Mouse (Mus musculus) hindbrain, embryonic 15.5 days (tissue): ENCODE results near the gene Tenm4. TPM values are rescaled to one million over a fixed set of nuclear protein-coding genes. Genes with fewer than 3 reads are reported as not detected.

ENCODE experiments used
- ATAC-seq: fragments of 200-750 bp; cut with Nextera tagmentation; 2 replicates; pipeline ENCODE4 v1.8.0; 2017; ENCODE audit warnings: low read depth, moderate number of reproducible peaks, moderate TSS enrichment; ENCODE audit not compliant: low FRiP score
- H3K27ac ChIP-seq: fragments of 300-500 bp; sonication (generic); replicated peaks from 2 replicates; pipeline ENCODE4 v1.5.1; 2015; ENCODE audit warnings: mild to moderate bottlenecking, inconsistent platforms
- H3K27me3 ChIP-seq: fragments of 300-500 bp; sonication (generic); 2 replicates; pipeline ENCODE4 v1.6.1; 2015; ENCODE audit warnings: control low read depth, inconsistent platforms
- H3K36me3 ChIP-seq: fragments of 300-500 bp; sonication (generic); 2 replicates; pipeline ENCODE4 v1.6.1; 2015; ENCODE audit warnings: control low read depth, inconsistent platforms
- H3K4me1 ChIP-seq: fragments of 300-500 bp; sonication (generic); replicated peaks from 2 replicates; pipeline ENCODE4 v1.6.1; 2015; ENCODE audit warnings: control low read depth, inconsistent platforms
- H3K4me2 ChIP-seq: fragments of 300-500 bp; sonication (generic); 2 replicates; pipeline ENCODE4 v1.6.1; 2015; ENCODE audit warnings: moderate library complexity, mild to moderate bottlenecking, inconsistent platforms
- H3K4me3 ChIP-seq: fragments of 300-500 bp; sonication (generic); 2 replicates; pipeline ENCODE4 v1.5.1; 2015; ENCODE audit warnings: mild to moderate bottlenecking, inconsistent platforms
- H3K9ac ChIP-seq: fragments of 300-500 bp; sonication (generic); 2 replicates; pipeline ENCODE4 v1.6.1; 2015; ENCODE audit warnings: inconsistent platforms
- H3K9me3 ChIP-seq: fragments of 300-500 bp; sonication (generic); 2 replicates; pipeline ENCODE4 v1.6.1; 2016; ENCODE audit warnings: control low read depth, inconsistent platforms
- whole genome bisulfite sequencing: fragments of 180-500 bp; shearing (Covaris S2); methylation state at CpG from one replicate; pipeline ENCODE4 v1.1.7; 2015; 5-methylcytosine and 5-hydroxymethylcytosine counted together
- polyA plus RNA-seq: library from polyadenylated mRNA; unstranded; fragments of >200 nt; fragmentation: Nextera tagmentation; extraction: Ambion mirVana; gene quantifications from 2 replicates; pipeline ENCODE4 v1.2.1, GENCODE M21; 2015

The Tenm4 gene
- polyA plus RNA-seq, 1 experiment from 2014 or later = 39.0 TPM

DNA sequence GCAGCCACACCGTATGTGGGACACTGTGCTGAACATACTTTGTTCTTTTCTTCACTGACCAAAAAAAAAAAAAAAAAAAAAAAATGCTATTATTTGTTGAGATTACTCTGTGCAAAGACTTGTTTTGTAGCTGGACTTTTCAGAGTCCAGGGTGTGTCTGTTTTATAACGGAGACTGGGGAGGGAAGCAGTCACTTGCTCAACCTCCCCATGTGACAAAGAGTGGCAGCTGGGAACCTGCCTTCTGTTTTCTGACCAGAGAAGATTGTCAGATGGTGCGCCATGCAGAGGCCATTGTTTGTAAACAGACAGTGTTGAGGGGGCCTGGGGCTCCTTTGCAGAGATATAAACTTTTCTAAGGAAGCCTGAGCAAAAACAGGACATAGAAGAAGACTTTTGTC, 17.0 kb upstream of the Tenm4 start:
- no peak overlapping the region for H3K27ac ChIP-seq
- no peak for ATAC-seq
- H3K4me2 ChIP-seq = no peak overlapping the region
- H3K27me3 ChIP-seq = no peaks in the 10 kb centered on the region
- no peaks in the 10 kb centered on the region for H3K9me3 ChIP-seq
- 0 out of 2 replicates have a peak, but pooled peaks cover 14% of the 10 kb centered on the region for H3K4me1 ChIP-seq
- WGBS = 85% methylated on average over 3 of the region's 3 CpGs
- no peaks in the 10 kb centered on the region for H3K36me3 ChIP-seq
- H3K9ac ChIP-seq = no peak overlapping the region
- H3K4me3 ChIP-seq = no peak overlapping the region

DNA sequence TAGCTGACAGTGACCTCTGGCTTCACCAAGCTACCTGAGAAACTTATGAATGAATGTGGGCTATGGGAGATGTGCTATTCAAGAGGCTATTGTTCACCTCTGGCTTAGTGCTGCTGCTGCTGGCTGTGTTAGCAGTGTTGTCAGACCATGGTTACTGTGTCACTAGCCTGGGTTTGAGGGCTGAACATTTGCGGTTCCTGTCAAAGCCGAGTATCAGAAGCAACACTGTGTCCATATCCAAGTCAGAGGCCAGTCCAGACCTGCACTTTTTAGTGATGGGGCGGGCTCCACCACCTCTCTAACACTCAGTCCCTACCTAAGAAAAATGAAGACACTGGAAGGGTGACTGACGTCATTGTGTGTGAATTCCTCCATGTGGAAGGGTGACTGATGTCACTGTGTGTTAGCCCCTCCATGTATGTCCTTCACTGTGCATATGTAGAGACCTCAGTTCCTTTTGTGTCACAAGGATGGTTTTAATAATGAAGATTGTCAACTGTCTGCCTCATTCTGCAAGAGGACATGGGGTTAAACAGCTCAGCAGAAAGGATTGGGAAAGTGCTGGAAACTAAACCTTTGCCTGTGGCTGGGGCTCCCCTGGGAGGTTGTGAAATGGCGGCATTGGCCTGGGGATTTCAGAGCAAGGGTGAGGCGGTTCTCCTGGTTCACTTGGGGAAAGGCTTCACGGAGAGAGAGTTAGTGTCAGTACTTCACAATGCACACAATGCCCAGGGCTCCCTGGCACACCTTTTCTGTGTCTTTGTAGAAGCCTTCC, 14.4 kb upstream of the Tenm4 start:
- no peak for ATAC-seq
- Histone ChIP-seq H3K4me1 (0 out of 2 replicates have a peak, but pooled peaks cover 14% of the 10 kb centered on the region), H3K27me3 (no peaks in the 10 kb centered on the region), H3K27ac (no peak overlapping the region), H3K4me3 (no peak overlapping the region), H3K9me3 (no peaks in the 10 kb centered on the region), H3K9ac (no peak overlapping the region), H3K36me3 (no peaks in the 10 kb centered on the region), H3K4me2 (no peak overlapping the region)
- WGBS = 74% methylated on average over 7 of the region's 7 CpGs

DNA sequence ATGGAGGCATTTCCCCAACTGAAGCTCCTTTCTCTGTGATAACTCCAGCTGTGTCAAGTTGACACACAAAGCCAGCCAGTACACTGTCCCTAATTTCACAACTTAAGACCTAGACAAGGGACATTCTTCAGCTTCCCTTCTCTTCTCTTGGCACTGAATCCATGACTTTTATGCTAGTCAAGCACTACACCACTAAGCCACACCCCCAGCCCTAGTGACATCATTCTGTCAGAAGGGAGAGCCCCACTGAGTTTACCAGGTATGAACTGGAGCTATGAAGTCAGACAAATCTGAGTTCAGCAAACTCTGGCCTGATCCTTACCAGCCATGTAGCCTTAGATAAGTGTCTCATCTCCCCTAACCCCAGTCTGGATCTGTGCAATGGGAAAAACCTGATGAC, 6.9 kb upstream of the Tenm4 start:
- no peak for ATAC-seq
- Histone ChIP-seq H3K4me2 (no peak overlapping the region), H3K9ac (no peak overlapping the region), H3K9me3 (no peaks in the 10 kb centered on the region), H3K36me3 (no peaks in the 10 kb centered on the region), H3K4me3 (no peak overlapping the region), H3K27me3 (no peaks in the 10 kb centered on the region), H3K4me1 (peaks cover 9% of the 10 kb centered on the region), H3K27ac (no peak overlapping the region)

DNA sequence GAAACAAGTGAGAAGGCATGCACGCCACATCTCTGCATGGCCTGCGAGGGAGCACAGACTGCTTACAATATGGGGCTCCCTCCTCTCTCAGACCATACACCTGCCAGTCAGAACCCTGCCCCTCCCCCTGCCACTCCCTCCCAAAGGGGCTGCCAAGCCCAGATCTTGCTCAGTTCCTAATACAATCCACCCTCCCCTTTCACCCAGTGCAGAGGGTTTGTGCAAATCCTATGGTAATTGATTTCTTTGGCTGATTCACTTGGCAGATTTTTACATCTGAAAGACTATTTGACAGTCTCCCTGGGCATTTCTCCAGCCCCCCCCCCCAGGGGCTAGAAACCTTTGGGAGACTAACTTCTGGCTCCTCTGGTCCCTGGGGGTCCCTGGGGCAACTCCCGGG, 2.1 kb upstream of the Tenm4 start:
- Histone ChIP-seq H3K27ac (no peak overlapping the region), H3K9me3 (no peaks in the 10 kb centered on the region), H3K36me3 (no peaks in the 10 kb centered on the region), H3K4me3 (no peak overlapping the region), H3K4me2 (no peak overlapping the region), H3K4me1 (peaks cover 17% of the 10 kb centered on the region), H3K9ac (no peak overlapping the region), H3K27me3 (no peaks in the 10 kb centered on the region)
- peak; percentile 88 for ATAC-seq
- WGBS = 21% methylated on average over 3 of the region's 3 CpGs

DNA sequence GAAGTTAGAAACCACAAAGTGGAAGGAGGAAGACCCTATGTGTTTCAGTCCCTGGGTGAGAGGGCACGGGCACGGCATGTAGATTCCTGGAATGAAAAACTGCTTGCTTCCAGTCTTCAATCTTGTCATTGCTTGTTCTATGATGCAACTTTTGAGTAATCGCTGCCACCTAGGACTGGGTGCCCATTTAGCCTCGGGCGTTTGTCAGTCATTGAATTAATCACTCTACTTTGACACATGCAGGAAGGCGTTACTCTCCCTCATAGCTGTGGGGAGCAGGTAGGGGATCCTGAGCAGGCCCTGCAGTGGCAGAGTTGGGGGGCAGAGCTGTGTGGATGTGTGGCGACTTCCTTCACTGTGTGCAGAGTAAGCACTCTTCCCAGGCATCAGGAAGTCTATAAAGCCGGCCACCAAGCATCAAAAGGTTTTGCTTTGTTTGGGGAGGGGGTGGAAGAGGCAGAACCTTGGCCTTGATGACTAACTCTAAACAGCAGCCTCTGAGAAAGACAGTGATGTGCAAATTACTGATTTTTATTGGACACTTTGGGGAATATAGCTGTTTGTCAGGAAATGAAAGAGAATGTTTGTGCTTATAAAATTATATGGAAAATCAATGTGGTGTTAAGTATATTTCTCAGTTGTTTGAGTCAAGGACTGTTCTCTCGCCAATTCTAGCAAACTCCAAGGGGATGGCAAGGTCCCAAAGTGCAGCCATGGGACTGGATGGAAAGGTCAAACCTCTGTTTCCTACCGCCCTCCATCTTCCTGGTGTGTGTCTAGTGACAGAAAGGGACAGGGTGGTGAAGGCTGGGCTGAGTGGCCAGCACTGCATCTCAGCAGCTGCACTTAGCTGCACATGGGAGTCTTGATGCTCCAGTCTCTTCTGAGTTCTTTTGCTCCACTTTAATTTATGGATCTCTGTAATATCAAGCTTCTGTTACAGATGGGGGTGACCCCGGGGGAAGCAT, 834 bp downstream of the Tenm4 start:
- 0 out of 2 replicates have a peak overlapping the region, but pooled peaks have one; percentile 16 for H3K4me2 ChIP-seq

DNA sequence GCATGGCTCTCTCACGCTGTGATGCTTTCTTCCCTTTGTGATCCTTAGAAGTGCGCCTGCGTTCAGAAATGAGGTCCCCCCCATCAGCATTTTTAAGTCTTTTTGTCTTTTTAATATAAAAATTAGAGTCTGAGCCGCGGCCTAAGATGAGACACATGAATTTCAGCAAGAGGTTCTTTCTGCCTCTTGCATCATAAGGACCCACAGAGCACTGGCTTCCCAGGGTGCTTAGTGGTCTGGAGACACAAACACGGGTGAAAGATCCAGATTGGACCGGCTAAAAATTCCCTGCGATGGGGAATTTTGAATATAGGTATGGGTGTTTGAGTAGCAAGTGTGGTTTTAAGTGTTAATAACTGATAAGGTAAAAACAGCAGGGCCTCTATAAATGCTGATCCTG, 5.7 kb downstream of the Tenm4 start:
- H3K4me3 ChIP-seq = no peak overlapping the region
- H3K27ac ChIP-seq = no peak overlapping the region
- no peak for ATAC-seq
- no peaks in the 10 kb centered on the region for H3K4me1 ChIP-seq
- no peaks in the 10 kb centered on the region for H3K36me3 ChIP-seq
- no peak overlapping the region for H3K9ac ChIP-seq
- no peak overlapping the region for H3K4me2 ChIP-seq
- no peaks in the 10 kb centered on the region for H3K27me3 ChIP-seq
- H3K9me3 ChIP-seq = no peaks in the 10 kb centered on the region
- 78% methylated on average over 8 of the region's 8 CpGs for WGBS

More for the DNA sequence above, 834 bp downstream of the Tenm4 start:
- Histone ChIP-seq H3K4me1 (peaks cover 17% of the 10 kb centered on the region), H3K36me3 (no peaks in the 10 kb centered on the region), H3K9ac (no peak overlapping the region), H3K27ac (no peak overlapping the region), H3K9me3 (no peaks in the 10 kb centered on the region), H3K27me3 (no peaks in the 10 kb centered on the region), H3K4me3 (no peak overlapping the region)
- ATAC-seq = no peak; the same call in 1 of the 2 replicates
- WGBS = 49% methylated on average over 11 of the region's 11 CpGs

DNA sequence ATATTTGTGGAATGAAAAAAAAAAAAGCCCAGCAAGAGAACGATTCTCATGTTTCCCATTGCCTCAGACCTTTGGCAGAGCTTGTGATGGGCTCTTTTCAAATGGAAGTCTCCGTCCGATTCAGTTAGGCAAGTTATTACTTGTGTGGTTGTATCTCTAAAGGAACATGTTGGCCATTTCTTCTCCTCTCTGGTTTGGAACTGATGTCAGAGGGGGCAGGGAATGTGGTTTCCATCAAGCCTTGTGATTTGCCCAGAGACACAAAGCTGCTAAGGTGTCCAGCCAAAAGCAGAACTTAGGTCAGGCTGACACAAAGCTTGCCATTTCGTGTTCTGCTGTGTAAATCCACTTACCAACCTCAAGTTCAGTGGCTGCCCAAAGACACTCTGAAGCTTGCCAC, 10.7 kb downstream of the Tenm4 start:
- H3K27ac ChIP-seq = no peak overlapping the region
- ATAC-seq = no peak
- WGBS = 90% methylated on average over 4 of the region's 4 CpGs
- no peak overlapping the region for H3K4me2 ChIP-seq
- H3K36me3 ChIP-seq = no peaks in the 10 kb centered on the region
- no peaks in the 10 kb centered on the region for H3K4me1 ChIP-seq
- H3K27me3 ChIP-seq = no peaks in the 10 kb centered on the region
- H3K4me3 ChIP-seq = no peak overlapping the region
- H3K9me3 ChIP-seq = no peaks in the 10 kb centered on the region
- no peak overlapping the region for H3K9ac ChIP-seq

DNA sequence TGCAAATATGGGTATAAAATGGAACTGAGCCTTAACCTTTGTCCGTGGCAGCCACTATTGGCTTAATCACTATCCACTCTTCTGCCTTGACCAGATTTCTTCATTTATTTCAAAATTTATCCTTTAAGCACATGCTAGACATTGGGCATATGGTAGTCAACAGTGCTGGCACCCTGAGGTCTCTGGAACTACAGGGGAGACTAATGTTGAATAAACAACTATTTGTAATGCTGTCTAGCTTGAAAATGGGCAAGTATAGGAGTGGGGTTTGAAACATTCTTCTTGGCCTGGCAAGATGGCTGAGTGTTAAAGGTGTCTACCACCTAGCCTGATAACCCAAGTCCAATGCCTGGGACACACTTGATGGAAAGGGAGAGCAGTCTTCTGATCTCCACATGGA, 12.1 kb downstream of the Tenm4 start:
- no peaks in the 10 kb centered on the region for H3K36me3 ChIP-seq
- no peaks in the 10 kb centered on the region for H3K27me3 ChIP-seq
- H3K27ac ChIP-seq = no peak overlapping the region
- H3K4me2 ChIP-seq = no peak overlapping the region
- H3K9me3 ChIP-seq = no peaks in the 10 kb centered on the region
- no peaks in the 10 kb centered on the region for H3K4me1 ChIP-seq
- no peak overlapping the region for H3K4me3 ChIP-seq
- H3K9ac ChIP-seq = no peak overlapping the region
- WGBS = 82% methylated on average over 1 of the region's 1 CpGs
- ATAC-seq = no peak

DNA sequence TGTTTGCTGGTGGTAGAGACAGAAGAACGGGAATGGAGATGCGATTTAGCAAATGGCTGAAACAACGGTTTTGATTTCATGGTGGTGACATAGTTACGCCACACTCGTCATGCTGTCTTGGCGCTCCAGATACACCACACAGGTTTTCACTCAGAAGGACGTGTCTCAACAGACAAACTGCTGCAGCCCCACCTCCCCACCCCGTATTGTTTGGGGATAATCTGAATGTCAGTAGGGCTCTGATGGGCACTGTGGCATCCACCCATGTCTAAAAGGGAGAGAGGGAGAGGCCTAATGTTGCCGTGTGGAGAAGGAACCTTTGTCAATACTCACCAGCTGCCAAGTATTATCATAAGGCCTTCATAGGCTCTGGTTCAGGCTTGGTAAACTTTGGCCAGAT, 14.4 kb downstream of the Tenm4 start:
- no peaks in the 10 kb centered on the region for H3K9me3 ChIP-seq
- H3K4me2 ChIP-seq = no peak overlapping the region
- no peak overlapping the region for H3K9ac ChIP-seq
- H3K36me3 ChIP-seq = no peaks in the 10 kb centered on the region
- H3K27me3 ChIP-seq = no peaks in the 10 kb centered on the region
- H3K27ac ChIP-seq = no peak overlapping the region
- ATAC-seq = no peak
- WGBS = 61% methylated on average over 9 of the region's 9 CpGs
- H3K4me3 ChIP-seq = no peak overlapping the region
- H3K4me1 ChIP-seq = no peaks in the 10 kb centered on the region

DNA sequence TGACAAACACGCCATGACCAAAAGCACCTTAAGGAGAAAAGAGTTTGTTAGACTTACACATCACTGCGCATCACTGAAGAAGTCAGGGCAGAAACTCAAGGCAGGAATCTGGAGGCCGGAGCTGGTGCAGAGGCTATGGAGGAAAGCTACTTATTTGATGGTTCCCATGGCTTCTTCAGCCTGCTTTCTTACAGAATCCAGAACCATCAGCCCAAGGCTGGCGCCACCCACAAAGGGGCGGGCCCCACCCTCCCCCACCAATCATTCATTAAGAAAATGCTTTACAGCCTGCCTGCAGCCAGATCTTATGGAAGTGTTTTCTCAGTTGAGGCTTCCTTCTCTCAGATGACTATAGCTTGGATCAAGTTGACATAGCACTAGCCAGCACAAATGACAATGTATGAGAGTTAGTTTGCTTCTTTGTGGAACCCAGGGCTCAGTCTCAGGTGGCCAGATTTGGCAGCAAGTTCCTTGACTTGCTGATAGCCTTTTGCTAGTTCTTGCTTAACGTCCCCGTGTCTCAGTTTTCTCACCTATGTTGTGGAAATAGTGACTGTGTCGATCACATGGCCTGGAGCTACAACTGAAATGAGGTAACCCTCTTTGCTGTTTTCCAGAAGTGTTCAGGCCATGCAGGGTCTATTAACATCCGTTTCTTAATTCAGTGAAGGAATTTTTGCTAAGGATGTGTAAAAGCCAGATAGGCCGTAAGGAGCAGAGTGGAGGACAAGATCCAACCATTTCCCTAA, 32.9 kb downstream of the Tenm4 start:
- peaks cover 10% of the 10 kb centered on the region; the same call in 1 of the 2 replicates for H3K27me3 ChIP-seq
- H3K9me3 ChIP-seq = no peaks in the 10 kb centered on the region
- no peak overlapping the region for H3K27ac ChIP-seq
- WGBS = 74% methylated on average over 10 of the region's 10 CpGs
- no peaks in the 10 kb centered on the region for H3K36me3 ChIP-seq
- ATAC-seq = no peak
- no peak overlapping the region for H3K4me3 ChIP-seq
- peaks cover 2% of the 10 kb centered on the region; the same call in 1 of the 2 replicates for H3K4me1 ChIP-seq
- H3K9ac ChIP-seq = no peak overlapping the region
- no peak overlapping the region for H3K4me2 ChIP-seq

DNA sequence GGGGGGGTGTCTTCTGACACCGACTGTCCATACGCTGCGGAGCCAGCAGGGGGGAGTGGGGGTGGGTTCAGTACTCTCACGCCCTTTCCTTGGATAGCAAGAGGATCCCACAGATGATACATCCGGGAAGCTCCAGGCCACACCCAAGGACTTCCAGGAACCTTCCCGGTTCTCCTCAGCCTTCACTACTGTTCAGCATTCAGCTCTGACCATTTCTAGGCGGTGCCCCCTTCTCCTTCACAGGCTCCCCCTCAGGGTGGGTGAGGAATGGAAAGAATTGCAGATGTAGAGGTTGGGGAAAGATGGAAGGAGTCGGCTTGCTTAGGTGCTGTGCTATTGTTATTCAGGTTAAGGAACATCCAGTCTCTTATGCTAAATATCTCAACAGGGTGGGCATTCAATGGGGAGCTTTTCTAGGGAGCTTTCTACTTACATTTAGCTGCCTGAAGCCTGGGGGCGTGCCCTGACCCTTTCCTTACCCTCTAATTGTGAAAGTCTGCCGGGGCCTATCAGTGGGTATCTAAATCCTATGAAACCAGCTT, 33.8 kb downstream of the Tenm4 start:
- Histone ChIP-seq H3K27ac (no peak overlapping the region), H3K4me2 (no peak overlapping the region), H3K9ac (no peak overlapping the region), H3K36me3 (no peaks in the 10 kb centered on the region), H3K9me3 (no peaks in the 10 kb centered on the region), H3K4me3 (no peak overlapping the region), H3K4me1 (peaks cover 9% of the 10 kb centered on the region; the same call in 1 of the 2 replicates), H3K27me3 (peaks cover 10% of the 10 kb centered on the region; the same call in 1 of the 2 replicates)
- ATAC-seq = no peak
- 17% methylated on average over 10 of the region's 10 CpGs for WGBS
